Mouse (Mus musculus): Measurements from ENCODE around the gene Tex26. TPM values are rescaled to one million over a fixed set of nuclear protein-coding genes. Genes with fewer than 3 reads are reported as not detected.

The Tex26 gene
- polyA plus RNA-seq, 1 experiment, result not detected

DNA sequence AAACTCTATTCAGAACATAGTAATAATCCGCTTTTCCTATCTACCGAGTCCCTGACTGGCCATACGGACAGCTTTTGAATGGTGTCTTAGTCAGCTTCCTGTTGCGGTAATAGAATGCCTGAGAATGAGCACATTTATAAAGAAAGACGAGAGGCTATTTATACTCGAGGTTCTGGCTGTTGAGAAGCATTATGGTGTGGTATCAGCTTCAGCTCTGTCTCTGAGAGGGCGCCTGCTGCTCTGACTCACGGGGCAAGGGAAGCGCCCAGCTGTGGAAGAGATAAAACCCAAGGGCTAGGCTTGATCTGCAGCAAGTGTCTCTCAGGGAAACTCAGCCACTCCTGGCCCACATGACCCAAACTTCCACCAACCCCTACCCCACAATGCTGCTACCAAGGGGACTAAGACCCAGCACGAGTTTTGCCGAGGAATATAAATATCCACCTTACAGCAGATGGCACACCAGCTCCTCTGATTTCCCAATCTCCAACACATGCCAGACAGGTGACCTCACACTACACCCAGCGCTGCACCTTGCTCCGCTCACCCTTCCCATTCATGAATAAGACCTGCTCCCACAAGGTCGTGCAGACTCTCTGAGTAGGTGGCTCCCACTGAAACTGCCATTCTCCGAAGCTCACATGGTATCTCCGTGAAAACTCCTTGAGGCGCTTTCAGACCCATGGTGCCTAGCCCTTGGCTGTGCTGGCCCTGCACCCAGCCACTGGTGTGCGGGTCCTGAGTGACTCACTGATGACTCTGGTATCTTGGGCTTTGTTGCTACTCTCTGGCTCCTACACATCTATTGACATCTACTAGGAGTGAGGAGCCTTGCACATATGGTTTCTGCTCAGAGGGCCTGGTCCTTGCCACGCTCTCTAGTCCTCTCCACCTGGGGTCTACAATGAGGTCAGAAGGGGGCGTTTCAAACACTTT is 68.9 kb downstream of the Tex26 start:
- WGBS, result 49% methylated on average over 20 of the region's 20 CpGs
- TF ChIP-seq CTCF (IDR thresholded peaks at IDR 0.05; ENCODE audit: insufficient read depth, low read depth, low read length), result no peak
- no peak for TF ChIP-seq POLR2A (IDR thresholded peaks at IDR 0.05; ENCODE audit: insufficient read depth, low read depth, low read length)

DNA sequence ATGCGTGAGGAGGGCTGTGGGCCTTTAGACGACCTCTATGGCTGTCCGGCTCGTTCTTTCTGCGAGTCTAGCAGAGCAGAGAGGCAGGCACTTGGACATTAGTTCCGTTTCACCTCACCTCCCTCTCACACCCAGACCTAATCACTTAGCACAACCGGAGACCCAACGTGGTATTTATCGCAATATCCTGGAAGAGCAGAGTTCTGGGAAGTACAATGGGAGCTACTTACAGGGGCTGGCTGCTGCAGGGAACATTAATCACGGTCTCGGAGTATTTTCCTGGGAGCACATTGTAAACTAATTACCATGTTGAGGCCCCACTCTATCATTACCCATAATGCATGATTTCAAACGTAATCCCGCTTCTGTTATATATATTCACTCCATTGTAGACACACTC is 70.9 kb downstream of the Tex26 start:
- H3K4me1 ChIP-seq (ENCODE audit: control insufficient read depth, insufficient read depth, low read length), result peaks cover 29% of the 10 kb centered on the region
- H3K4me3 ChIP-seq (ENCODE audit: insufficient read depth, low read depth, low read length), result no peak overlapping the region
- WGBS, result 22% methylated on average over 13 of the region's 13 CpGs
- no peak for TF ChIP-seq CTCF (IDR thresholded peaks at IDR 0.05; ENCODE audit: insufficient read depth, low read depth, low read length)
- TF ChIP-seq POLR2A (IDR thresholded peaks at IDR 0.05; ENCODE audit: insufficient read depth, low read depth, low read length), result no peak
- H3K27ac ChIP-seq (ENCODE audit: insufficient read depth, low read depth, low read length), result 0 out of 2 replicates have a peak overlapping the region, but pooled peaks have one; percentile 39

More for the DNA sequence above, 68.9 kb downstream of the Tex26 start:
- Histone ChIP-seq H3K4me1 (ENCODE audit: control insufficient read depth, insufficient read depth, low read length) (peaks cover 21% of the 10 kb centered on the region), H3K27ac (ENCODE audit: insufficient read depth, low read depth, low read length) (0 out of 2 replicates have a peak overlapping the region, but pooled peaks have one; percentile 44), H3K4me3 (ENCODE audit: insufficient read depth, low read depth, low read length) (no peak overlapping the region)

DNA sequence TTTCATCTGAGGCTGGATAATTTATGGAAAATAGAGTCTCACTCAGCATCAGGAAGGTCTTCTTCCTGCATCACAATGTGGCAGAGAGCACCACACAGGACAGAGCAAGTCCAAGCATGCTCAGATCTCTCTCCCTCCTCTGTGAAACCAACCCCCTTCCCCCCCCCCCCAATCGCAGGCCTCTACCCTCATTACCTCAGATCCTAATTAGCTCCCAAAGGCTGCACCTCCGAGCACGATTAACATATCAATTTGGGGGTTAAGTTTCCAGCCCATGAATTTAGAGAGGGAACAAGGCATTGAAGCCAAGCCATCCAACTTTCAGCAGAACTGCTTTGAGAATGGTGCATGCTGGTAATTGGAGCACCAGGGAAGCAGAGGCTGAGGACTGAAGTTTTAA is 73.2 kb downstream of the Tex26 start:
- Histone ChIP-seq H3K4me3 (ENCODE audit: insufficient read depth, low read depth, low read length) (no peak overlapping the region), H3K27ac (ENCODE audit: insufficient read depth, low read depth, low read length) (no peak overlapping the region), H3K4me1 (ENCODE audit: control insufficient read depth, insufficient read depth, low read length) (peaks cover 24% of the 10 kb centered on the region)
- 43% methylated on average over 3 of the region's 3 CpGs for WGBS
- no peak for TF ChIP-seq POLR2A (IDR thresholded peaks at IDR 0.05; ENCODE audit: insufficient read depth, low read depth, low read length)
- no peak for TF ChIP-seq CTCF (IDR thresholded peaks at IDR 0.05; ENCODE audit: insufficient read depth, low read depth, low read length)

DNA sequence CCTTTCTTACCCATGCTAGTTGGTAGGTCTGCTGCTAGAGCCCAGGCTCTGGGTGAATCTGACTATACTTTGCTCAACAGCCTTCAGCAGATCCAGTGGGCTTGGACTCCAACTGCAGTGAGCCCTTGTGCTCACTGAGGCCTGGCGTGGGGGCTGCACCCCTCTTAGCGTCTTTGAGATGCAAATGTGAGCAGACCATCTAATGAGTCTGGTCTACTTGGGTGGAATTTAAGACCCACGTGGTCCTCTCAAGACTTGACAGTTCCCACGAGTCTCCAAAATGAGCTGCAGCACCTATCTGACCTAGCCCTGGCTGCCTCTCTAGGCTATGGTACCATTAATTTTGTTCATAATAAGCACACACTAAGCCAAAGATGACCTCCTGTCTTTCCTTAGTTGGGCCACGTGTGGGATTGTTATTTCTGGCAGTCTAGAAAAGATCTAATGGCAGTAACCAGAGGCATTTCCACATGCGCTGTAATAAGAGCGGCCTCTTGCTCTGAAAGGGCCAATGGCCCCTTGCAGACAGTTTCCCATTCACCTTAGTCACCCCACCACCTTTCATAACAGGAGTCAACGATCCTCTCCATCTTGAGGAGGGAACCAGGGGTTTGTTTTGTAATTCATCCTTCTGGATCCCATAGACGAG is 74.1 kb downstream of the Tex26 start:
- no peak for TF ChIP-seq POLR2A (IDR thresholded peaks at IDR 0.05; ENCODE audit: insufficient read depth, low read depth, low read length)
- no peak for TF ChIP-seq CTCF (IDR thresholded peaks at IDR 0.05; ENCODE audit: insufficient read depth, low read depth, low read length)
- WGBS, result 56% methylated on average over 9 of the region's 9 CpGs
- peaks cover 18% of the 10 kb centered on the region for H3K4me1 ChIP-seq (ENCODE audit: control insufficient read depth, insufficient read depth, low read length)
- no peak overlapping the region for H3K27ac ChIP-seq (ENCODE audit: insufficient read depth, low read depth, low read length)
- H3K4me3 ChIP-seq (ENCODE audit: insufficient read depth, low read depth, low read length), result no peak overlapping the region

DNA sequence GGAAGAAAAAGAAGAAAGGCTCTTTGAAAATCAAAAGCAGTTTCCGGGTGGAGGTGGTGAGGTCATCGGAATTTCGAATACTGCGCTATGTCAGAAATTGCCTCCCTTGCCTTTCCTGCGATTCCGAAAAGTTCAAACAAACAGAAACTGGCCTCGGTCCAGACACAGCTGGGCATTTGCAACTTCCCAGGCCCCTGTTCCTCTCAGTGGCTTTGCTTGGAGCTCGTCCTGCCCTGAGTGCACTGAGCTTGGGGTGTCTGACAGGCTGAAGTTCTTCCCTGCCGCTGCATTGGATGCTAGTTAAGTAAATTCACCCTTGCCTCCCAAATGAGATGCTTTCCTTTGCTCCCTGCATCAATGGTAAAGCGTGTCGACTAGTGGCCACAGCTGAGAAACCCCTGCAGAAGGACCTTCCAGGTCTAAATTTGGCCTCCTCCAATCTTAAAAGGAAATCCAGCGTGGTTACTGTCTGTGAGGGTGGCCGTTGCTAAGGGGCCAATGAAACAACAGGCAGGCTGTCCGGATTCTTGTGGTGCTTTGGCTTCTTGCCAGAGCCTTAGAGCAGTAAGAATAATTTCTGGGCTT is 74.7 kb downstream of the Tex26 start:
- Histone ChIP-seq H3K4me1 (ENCODE audit: control insufficient read depth, insufficient read depth, low read length) (peaks cover 15% of the 10 kb centered on the region), H3K4me3 (ENCODE audit: insufficient read depth, low read depth, low read length) (no peak overlapping the region), H3K27ac (ENCODE audit: insufficient read depth, low read depth, low read length) (no peak overlapping the region)
- TF ChIP-seq POLR2A (IDR thresholded peaks at IDR 0.05; ENCODE audit: insufficient read depth, low read depth, low read length) (no peak), CTCF (IDR thresholded peaks at IDR 0.05; ENCODE audit: insufficient read depth, low read depth, low read length) (no peak)
- WGBS, result 18% methylated on average over 14 of the region's 14 CpGs

DNA sequence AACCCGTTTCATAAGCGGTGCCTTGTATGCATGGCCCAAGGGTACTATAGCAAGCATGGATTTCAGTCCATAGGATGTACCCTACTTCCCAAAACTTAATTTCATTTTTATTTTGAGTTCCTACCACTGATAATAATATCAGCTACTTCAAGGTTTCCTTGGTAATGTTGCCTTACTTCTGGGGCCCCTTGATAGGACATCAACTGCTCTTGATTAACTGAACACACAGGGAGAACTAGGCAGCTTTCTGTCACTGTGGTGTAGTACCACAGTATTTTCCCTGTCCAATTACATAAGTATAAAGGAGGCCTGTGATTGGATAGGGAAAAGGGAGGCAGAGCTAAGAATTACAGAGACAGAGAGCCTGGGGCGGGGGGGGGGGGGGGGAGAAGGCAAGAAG is 75.4 kb downstream of the Tex26 start:
- TF ChIP-seq POLR2A (IDR thresholded peaks at IDR 0.05; ENCODE audit: insufficient read depth, low read depth, low read length) (no peak), CTCF (IDR thresholded peaks at IDR 0.05; ENCODE audit: insufficient read depth, low read depth, low read length) (no peak)
- Histone ChIP-seq H3K27ac (ENCODE audit: insufficient read depth, low read depth, low read length) (no peak overlapping the region), H3K4me1 (ENCODE audit: control insufficient read depth, insufficient read depth, low read length) (peaks cover 12% of the 10 kb centered on the region), H3K4me3 (ENCODE audit: insufficient read depth, low read depth, low read length) (no peak overlapping the region)
- 44% methylated on average over 3 of the region's 3 CpGs for WGBS

DNA sequence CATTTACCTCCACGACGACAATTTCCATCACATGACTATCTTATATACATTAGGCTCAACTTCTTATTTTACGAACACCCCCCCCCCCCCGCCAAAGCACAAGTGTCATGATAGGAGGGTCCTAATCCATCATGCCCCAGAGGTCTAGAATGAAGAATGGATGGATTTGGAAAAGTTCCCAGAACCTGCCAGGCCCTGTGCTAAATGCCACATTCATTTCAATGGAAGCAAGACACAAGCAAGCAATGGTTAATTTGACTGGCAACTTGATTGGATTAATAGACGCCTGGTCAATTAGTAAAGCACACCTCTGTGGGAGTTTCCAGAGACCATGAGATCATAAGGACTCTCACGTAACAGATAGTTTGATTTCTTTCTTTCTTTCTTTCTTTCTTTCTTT is 77.7 kb downstream of the Tex26 start:
- H3K27ac ChIP-seq (ENCODE audit: insufficient read depth, low read depth, low read length), result no peak overlapping the region
- no peak overlapping the region for H3K4me3 ChIP-seq (ENCODE audit: insufficient read depth, low read depth, low read length)
- peaks cover 13% of the 10 kb centered on the region for H3K4me1 ChIP-seq (ENCODE audit: control insufficient read depth, insufficient read depth, low read length)
- WGBS, result 46% methylated on average over 6 of the region's 6 CpGs
- no peak for TF ChIP-seq POLR2A (IDR thresholded peaks at IDR 0.05; ENCODE audit: insufficient read depth, low read depth, low read length)
- TF ChIP-seq CTCF (IDR thresholded peaks at IDR 0.05; ENCODE audit: insufficient read depth, low read depth, low read length), result no peak

Other genes starting within 250 kb of the Tex26 start
- gene Alox5ap, start 174.9 kb upstream of the Tex26 start, polyA plus RNA-seq (2012; ENCODE audit: insufficient read depth, insufficient read length, low replicate concordance, missing spikeins), result not detected in 2 replicates
- not detected in 2 replicates for gene Medag, start 27.9 kb upstream of the Tex26 start, polyA plus RNA-seq (2012; ENCODE audit: insufficient read depth, insufficient read length, low replicate concordance, missing spikeins)
- not detected in 2 replicates for gene Wdr95, start 89.0 kb downstream of the Tex26 start, polyA plus RNA-seq (2012; ENCODE audit: insufficient read depth, insufficient read length, low replicate concordance, missing spikeins)
- gene Hsph1, start 196.7 kb downstream of the Tex26 start, polyA plus RNA-seq (2012; ENCODE audit: insufficient read depth, insufficient read length, low replicate concordance, missing spikeins), result 581 TPM in 1 of 2 replicates, not detected in the other
- not detected in 2 replicates for gene B3glct, start 238.6 kb downstream of the Tex26 start, polyA plus RNA-seq (2012; ENCODE audit: insufficient read depth, insufficient read length, low replicate concordance, missing spikeins)